Mouse (Mus musculus) kidney, embryonic 15.5 days (tissue): ENCODE measurements at regions not wholly inside any gene's neighbourhood (a gene's known extent, or its start where the extent isn't known, plus 50 kb on each side); places are given as distances from the start of the nearest gene placed in this dataset.

Experiments
- ATAC-seq: fragments of 200-750 bp; cut with Nextera tagmentation; replicated peaks from 2 replicates; pipeline ENCODE4 v1.8.0; 2017; ENCODE audit warnings: moderate TSS enrichment; ENCODE audit not compliant: low FRiP score
- H3K27ac ChIP-seq: fragments of 300-500 bp; sonication (generic); 2 replicates; pipeline ENCODE4 v1.5.1; 2015; ENCODE audit warnings: mild to moderate bottlenecking, inconsistent platforms
- H3K27me3 ChIP-seq: fragments of 300-500 bp; sonication (generic); 2 replicates; pipeline ENCODE4 v1.6.1; 2015; ENCODE audit warnings: inconsistent platforms
- H3K36me3 ChIP-seq: fragments of 300-500 bp; sonication (generic); 2 replicates; pipeline ENCODE4 v1.6.1; 2015; ENCODE audit warnings: inconsistent platforms
- H3K4me1 ChIP-seq: fragments of 300-500 bp; sonication (generic); 2 replicates; pipeline ENCODE4 v1.6.1; 2015; ENCODE audit warnings: inconsistent platforms
- H3K4me2 ChIP-seq: fragments of 300-500 bp; sonication (generic); 2 replicates; pipeline ENCODE4 v1.6.1; 2015; ENCODE audit warnings: moderate library complexity, mild to moderate bottlenecking, inconsistent platforms
- H3K4me3 ChIP-seq: fragments of 300-500 bp; sonication (generic); replicated peaks from 2 replicates; pipeline ENCODE4 v1.5.1; 2015; ENCODE audit warnings: mild to moderate bottlenecking, inconsistent platforms
- H3K9ac ChIP-seq: fragments of 300-500 bp; sonication (generic); 2 replicates; pipeline ENCODE4 v1.6.1; 2015; ENCODE audit warnings: mild to moderate bottlenecking, inconsistent platforms
- H3K9me3 ChIP-seq: fragments of 300-500 bp; sonication (generic); replicated peaks from 2 replicates; pipeline ENCODE4 v1.6.1; 2016; ENCODE audit warnings: inconsistent platforms
- WGBS: fragments of 180-500 bp; shearing (Covaris S2); methylation state at CpG from one replicate; pipeline ENCODE4 v1.1.7; 2015; ENCODE audit warnings: mixed read lengths; 5-methylcytosine and 5-hydroxymethylcytosine counted together

DNA sequence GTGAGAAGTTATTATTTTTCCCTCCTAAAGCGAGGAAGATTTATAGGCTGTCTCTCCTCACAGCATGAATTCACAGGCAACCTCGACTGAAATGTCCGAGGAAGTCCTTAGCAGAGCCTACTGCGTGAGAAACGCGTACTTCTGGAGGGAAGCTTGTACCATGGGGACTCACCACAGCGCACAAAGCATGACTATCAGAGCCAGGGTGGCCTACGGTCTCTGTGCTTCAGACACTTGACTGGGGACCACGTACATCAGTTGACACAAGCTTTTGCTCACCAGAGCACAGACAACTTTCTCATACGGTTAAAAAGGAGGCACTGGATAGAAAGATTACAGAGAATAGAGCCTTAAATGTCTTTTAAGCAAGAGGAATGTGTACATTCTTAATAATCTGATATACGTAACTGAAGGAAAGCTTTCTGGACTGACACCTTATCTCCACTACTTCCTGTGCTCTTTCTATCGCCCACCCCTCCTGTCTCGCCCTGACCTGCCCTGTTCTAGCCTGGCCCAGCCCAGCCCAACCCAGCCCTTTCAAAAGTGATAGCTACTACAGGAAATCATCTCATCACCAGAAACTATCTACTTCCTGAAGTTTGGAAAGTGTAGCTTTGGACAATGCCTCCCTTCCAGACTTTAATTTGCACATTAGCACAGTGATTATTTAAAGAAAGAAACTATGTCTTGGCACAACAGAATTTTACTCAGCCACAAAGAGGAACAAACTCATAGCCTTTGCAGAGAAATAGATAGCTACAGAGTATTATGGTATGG, 104.2 kb upstream of the Krtap11-1 start:
- no peaks in the 10 kb centered on the region for H3K36me3 ChIP-seq
- no peak overlapping the region for H3K9ac ChIP-seq
- H3K4me1 ChIP-seq: no peaks in the 10 kb centered on the region
- 0 out of 2 replicates have a peak overlapping the region, but pooled peaks have one; percentile 4 for H3K4me2 ChIP-seq
- no peak; the same call in 1 of the 2 replicates for ATAC-seq
- H3K9me3 ChIP-seq: no peaks in the 10 kb centered on the region
- no peaks in the 10 kb centered on the region for H3K27me3 ChIP-seq
- no peak overlapping the region for H3K27ac ChIP-seq
- WGBS: 49% methylated on average over 13 of the region's 13 CpGs
- H3K4me3 ChIP-seq: no peak overlapping the region

DNA sequence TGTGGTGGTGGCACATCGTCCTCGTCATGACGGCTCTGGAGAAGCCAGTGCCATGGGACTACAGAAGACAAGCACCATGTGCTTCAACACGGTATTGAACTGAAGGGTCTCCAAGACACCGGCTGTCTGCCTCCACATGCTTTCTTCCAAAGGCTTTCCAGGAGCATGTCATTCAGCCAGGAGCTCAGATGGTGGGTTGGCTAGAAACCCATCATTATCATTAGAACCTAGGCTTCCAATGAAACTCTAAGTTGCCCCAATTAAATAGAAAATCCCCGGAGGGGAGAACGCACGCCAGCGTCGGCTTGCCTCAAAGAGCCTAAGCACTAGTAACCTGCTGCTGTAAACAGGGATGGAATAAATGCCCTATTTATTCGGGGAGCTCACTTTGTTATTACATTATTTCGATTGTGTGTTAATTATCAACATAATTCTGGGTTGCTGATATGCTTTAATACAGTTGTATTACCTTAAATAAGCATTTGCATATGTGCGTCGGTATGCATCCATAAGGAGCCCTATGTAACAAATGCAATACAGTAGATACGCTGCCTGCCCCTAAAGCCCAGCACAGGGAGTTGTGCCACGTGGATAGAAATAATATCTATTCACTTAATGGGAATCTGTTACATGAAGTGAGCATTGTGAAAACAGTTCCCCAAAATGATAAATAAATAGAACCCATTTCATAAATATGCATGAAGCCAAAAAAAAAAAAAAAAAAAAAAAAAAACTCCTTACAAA, 103.3 kb upstream of the Krtap11-1 start:
- 91% methylated on average over 16 of the region's 16 CpGs for WGBS
- H3K4me3 ChIP-seq: no peak overlapping the region
- no peaks in the 10 kb centered on the region for H3K27me3 ChIP-seq
- no peak for ATAC-seq
- H3K4me1 ChIP-seq: no peaks in the 10 kb centered on the region
- H3K9me3 ChIP-seq: no peaks in the 10 kb centered on the region
- no peak overlapping the region for H3K9ac ChIP-seq
- no peaks in the 10 kb centered on the region for H3K36me3 ChIP-seq
- no peak overlapping the region for H3K27ac ChIP-seq
- no peak overlapping the region for H3K4me2 ChIP-seq

DNA sequence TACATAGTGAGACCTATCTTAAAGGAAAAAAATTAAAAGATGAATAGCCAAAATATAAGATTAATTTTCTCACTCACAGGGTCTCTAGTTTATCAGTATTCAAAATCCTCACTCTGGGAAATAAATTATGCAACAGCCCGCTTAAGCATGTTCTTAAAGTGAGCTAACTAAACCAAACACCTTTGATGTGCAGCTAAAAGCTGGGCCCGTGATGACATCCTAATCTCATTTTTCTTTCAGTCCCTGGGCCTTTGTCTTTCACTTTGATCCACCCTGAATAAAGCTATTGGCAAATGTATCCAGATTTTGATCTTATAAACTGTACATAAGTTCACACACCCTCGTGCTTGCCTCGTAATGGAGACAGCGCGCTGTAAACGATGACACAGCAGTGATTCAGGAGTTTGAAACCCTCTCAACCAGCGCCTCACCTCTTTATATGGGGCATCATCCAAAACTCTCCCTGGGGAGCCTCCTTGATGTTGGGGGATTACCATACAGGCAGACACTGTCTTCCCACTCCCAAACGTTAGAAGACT, 100.3 kb upstream of the Krtap11-1 start:
- 82% methylated on average over 9 of the region's 9 CpGs for WGBS
- no peak overlapping the region for H3K4me3 ChIP-seq
- no peak overlapping the region for H3K9ac ChIP-seq
- no peak for ATAC-seq
- H3K27me3 ChIP-seq: no peaks in the 10 kb centered on the region
- no peak overlapping the region for H3K27ac ChIP-seq
- H3K9me3 ChIP-seq: no peaks in the 10 kb centered on the region
- no peaks in the 10 kb centered on the region for H3K36me3 ChIP-seq
- no peaks in the 10 kb centered on the region for H3K4me1 ChIP-seq
- no peak overlapping the region for H3K4me2 ChIP-seq

DNA sequence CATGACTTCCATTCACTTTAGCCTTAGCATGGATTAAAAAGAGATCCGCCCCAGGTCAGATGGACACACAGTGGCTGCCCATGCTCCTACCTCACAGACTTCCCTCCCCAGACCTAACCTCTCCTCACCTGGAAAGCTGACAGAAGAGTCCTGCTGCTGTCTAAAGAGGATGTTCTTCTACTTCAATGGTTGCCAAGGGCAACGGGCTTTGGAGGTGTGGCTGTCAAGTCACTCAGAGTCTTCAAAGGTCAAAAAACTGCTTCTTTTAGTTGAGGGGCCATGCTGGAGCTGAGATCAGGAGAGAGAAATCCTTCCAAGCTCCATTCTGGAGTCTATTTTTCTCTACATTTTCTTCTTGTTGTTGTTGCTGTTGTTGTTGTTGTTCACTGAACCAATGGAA, 89.1 kb upstream of the Krtap11-1 start:
- 76% methylated on average over 2 of the region's 2 CpGs for WGBS
- no peaks in the 10 kb centered on the region for H3K4me1 ChIP-seq
- H3K9me3 ChIP-seq: no peaks in the 10 kb centered on the region; the same call in 1 of the 2 replicates
- no peak overlapping the region for H3K9ac ChIP-seq
- H3K36me3 ChIP-seq: no peaks in the 10 kb centered on the region
- 0 out of 2 replicates have a peak, but pooled peaks have one; percentile 43 for ATAC-seq
- H3K27me3 ChIP-seq: no peaks in the 10 kb centered on the region
- H3K4me2 ChIP-seq: no peak overlapping the region
- H3K27ac ChIP-seq: no peak overlapping the region
- no peak overlapping the region for H3K4me3 ChIP-seq

DNA sequence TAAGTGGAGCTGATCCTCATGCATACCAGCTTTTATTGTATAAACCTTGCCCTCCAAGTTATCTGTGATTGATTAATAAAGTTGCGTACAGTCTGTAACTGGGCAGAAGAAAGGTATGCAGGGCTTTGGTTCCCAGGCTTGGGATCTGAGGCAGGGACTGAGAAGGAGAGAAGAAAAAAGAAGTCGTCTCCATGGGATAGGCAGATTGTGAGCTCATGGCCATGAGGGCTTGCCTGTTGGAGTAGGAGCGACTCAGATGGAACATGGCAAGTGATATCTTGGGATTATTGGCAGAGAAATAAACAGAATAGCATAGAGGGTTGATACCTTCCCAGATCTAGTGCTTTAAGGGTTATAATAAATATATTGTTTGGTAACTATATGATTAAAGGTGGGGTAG, 85.1 kb upstream of the Krtap11-1 start:
- Histone ChIP-seq H3K9me3 (peaks cover 5% of the 10 kb centered on the region; the same call in 1 of the 2 replicates), H3K4me1 (no peaks in the 10 kb centered on the region), H3K9ac (no peak overlapping the region), H3K36me3 (no peaks in the 10 kb centered on the region), H3K27me3 (no peaks in the 10 kb centered on the region), H3K4me2 (no peak overlapping the region), H3K27ac (no peak overlapping the region), H3K4me3 (no peak overlapping the region)
- WGBS: 92% methylated on average over 3 of the region's 3 CpGs
- ATAC-seq: no peak

DNA sequence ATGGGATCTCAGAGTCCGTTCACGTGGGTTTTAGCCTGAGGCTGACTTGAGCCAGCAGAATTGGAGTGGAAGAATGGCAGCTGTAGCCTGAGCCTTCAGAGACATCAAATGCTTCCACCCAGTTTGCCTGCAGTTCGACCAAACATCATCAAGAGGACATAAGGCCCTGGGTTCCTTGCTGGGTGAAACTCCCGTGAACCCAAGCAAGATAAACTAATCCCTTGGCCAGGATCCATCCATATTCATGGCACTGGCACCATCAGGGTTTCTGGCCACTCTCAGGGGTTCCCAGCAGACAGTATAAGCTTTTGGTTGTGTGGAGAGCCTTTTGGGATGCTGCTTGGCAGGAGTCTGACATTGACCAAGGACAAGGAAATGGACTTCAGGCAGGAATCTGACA, 77.7 kb upstream of the Krtap11-1 start:
- 75% methylated on average over 4 of the region's 4 CpGs for WGBS
- Histone ChIP-seq H3K27ac (no peak overlapping the region), H3K9me3 (no peaks in the 10 kb centered on the region), H3K9ac (no peak overlapping the region), H3K4me2 (no peak overlapping the region), H3K4me1 (no peaks in the 10 kb centered on the region), H3K27me3 (no peaks in the 10 kb centered on the region), H3K36me3 (no peaks in the 10 kb centered on the region), H3K4me3 (no peak overlapping the region)
- no peak for ATAC-seq

DNA sequence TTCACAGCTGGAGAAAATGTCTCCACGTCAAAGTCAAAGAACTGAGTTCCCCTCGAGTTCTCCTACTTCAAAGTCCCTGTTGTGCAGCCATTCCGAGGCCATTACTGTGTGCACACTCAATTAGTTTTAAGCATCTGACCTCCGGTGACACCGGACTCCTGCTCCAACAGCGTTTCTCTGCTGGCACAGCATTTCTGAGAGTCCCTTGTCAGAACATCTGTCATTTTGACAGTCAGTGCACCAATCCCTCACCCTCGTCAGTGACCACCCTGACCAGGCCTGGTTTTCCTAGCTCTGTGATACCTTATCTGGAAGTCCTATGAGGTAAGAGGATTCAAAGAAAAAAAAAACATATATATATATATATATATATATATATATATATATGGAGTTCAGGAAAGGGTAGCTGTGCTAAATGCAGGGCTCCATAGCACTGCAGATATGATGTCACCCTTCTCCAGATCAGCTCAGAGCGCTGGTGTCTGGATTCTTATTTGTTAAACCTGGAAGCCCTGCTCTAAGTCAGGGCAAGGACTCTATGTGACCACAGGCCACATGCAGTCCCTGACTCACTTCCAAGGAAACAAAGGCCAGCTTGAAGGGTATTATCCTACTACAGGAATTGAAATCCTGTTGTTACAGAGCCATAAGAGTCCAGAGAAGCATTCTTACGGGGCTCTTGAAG, 63.1 kb upstream of the Krtap11-1 start:
- H3K9ac ChIP-seq: no peak overlapping the region
- peak; percentile 85 for ATAC-seq
- no peak overlapping the region for H3K27ac ChIP-seq
- no peaks in the 10 kb centered on the region for H3K9me3 ChIP-seq
- H3K4me3 ChIP-seq: no peak overlapping the region
- 19% methylated on average over 9 of the region's 9 CpGs for WGBS
- peaks cover 9% of the 10 kb centered on the region for H3K4me1 ChIP-seq
- no peaks in the 10 kb centered on the region for H3K27me3 ChIP-seq
- H3K36me3 ChIP-seq: no peaks in the 10 kb centered on the region
- no peak overlapping the region for H3K4me2 ChIP-seq

DNA sequence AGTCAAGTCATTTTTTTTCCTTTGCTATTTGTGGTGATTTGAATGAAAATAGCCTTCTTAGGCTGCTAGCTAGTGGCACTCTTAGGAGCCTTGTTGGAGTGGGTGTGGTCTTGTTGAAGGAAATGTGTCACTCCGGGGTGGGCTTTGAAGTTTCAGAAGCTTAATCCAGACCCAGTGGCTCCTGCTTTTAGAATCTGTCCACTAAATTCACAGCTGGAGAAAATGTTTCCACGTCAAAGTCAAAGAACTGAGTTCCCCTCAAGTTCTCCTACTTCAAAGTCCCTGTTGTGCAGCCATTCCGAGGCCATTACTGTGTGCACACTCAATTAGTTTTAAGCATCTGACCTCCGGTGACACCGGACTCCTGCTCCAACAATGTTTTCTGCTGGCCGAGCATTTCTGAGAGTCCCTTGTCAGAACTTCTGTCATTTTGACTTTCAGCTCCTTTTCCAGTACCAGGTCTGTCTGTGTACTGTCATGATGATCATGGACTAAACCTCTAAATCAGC, 61.2 kb upstream of the Krtap11-1 start:
- WGBS: 28% methylated on average over 6 of the region's 6 CpGs
- Histone ChIP-seq H3K4me1 (peaks cover 9% of the 10 kb centered on the region), H3K27ac (no peak overlapping the region), H3K9me3 (no peaks in the 10 kb centered on the region), H3K4me3 (no peak overlapping the region), H3K27me3 (no peaks in the 10 kb centered on the region), H3K36me3 (no peaks in the 10 kb centered on the region), H3K4me2 (no peak overlapping the region), H3K9ac (no peak overlapping the region)
- ATAC-seq: peak; percentile 71; the same call in 1 of the 2 replicates

DNA sequence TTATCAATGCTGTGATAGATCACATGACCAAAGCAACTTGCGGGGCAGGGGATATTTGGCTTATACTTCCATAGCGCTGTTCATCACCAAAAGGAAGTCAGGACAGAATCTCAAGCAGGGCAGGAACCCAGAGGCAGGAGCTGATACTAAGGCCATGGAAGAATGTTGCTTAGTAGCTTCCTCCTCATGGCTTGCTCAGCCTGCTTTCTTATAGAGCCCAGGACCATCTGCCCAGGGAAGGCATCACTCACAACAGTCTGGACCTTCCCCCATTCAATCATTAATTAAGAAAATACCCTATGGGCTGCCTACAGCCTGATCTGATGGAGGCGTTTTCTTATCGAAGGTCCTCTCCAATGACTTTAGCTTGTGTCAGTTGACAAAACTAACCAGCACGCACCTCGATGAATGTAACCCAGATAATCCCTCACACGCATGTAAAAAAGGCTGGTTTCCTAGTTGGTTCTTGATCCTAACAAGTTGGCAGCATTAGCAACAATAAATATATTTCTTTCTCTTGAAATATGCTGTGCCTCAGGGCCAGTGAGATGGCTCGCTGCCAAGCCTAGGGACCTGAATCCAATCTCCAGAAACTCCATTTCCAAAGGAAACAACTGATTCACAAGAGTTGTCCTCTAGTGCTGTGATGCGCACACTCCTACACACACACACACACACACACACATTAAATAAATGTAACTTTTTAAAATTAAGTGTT, 60.6 kb upstream of the Krtap11-1 start:
- Histone ChIP-seq H3K9me3 (no peaks in the 10 kb centered on the region), H3K4me1 (peaks cover 9% of the 10 kb centered on the region), H3K36me3 (no peaks in the 10 kb centered on the region), H3K9ac (no peak overlapping the region), H3K27me3 (no peaks in the 10 kb centered on the region), H3K27ac (no peak overlapping the region), H3K4me2 (no peak overlapping the region), H3K4me3 (no peak overlapping the region)
- no peak for ATAC-seq
- WGBS: 91% methylated on average over 9 of the region's 9 CpGs

DNA sequence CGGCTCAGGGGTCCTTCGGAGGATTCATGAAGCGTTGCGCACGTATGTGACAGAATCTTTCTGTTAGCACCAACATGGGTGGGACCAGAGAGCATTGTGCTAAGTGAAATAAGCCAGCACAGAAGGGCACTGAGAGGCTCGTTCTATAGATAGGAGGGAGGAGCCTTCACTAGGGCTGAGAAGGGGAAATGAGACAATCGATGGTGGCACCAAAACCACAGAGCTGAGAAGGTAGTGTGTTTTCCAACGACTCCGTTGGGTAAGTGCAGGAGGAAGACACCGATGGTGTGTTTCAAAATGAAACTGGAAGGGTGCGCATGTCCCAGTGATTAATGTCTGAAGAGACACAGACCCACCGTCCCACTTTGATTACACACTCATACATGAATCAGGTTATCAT, 54.7 kb upstream of the Krtap11-1 start:
- H3K36me3 ChIP-seq: no peaks in the 10 kb centered on the region
- H3K4me3 ChIP-seq: no peak overlapping the region
- no peak overlapping the region for H3K4me2 ChIP-seq
- no peaks in the 10 kb centered on the region for H3K9me3 ChIP-seq
- H3K27me3 ChIP-seq: no peaks in the 10 kb centered on the region
- H3K27ac ChIP-seq: no peak overlapping the region
- no peaks in the 10 kb centered on the region; the same call in 1 of the 2 replicates for H3K4me1 ChIP-seq
- ATAC-seq: no peak
- WGBS: 93% methylated on average over 12 of the region's 12 CpGs
- no peak overlapping the region for H3K9ac ChIP-seq

DNA sequence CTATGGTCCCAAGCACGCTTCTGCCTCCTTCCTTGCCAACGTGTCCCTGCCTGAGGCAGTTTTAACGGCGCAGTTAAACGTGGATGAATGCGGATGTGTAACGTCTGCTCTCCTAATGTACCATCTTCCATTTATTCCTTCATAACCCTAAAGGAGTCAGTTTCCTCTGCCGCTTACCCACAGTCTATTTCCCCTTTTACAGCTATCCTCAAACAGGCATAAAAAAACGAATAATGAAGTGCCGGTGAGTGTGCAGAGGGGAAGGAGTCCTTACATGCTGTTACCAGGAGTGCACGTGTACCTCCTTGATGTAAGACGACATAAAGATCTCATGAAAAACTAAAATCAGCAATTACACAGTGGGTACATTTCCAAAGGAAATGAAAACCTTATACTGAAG, 54.3 kb upstream of the Krtap11-1 start:
- no peak for ATAC-seq
- Histone ChIP-seq H3K27me3 (no peaks in the 10 kb centered on the region), H3K9ac (no peak overlapping the region), H3K9me3 (no peaks in the 10 kb centered on the region), H3K4me2 (no peak overlapping the region), H3K36me3 (no peaks in the 10 kb centered on the region), H3K27ac (no peak overlapping the region), H3K4me3 (no peak overlapping the region), H3K4me1 (no peaks in the 10 kb centered on the region; the same call in 1 of the 2 replicates)
- WGBS: 94% methylated on average over 12 of the region's 12 CpGs
